In the genomic region with DNA sequence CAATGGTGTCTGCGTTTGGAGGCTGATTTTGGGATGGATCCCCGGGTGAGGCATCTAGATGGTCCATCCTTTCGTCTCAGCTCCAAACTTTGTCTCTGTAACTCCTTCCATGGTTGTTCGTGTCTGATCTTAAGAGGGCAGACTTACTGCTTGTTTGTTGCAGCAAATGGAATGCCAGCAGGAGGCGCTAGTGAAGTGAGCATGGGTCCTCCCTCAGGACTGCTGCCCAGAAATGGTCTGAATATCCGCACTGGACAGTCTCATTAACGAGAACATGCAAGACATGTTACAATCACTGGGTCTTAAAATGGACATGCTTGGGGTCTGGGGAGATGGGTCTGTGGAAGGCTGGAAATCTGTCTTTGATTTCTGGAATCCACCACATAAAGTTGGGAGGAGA, we compare ENCODE assay signal across 8 mouse cellular contexts. TPM values are rescaled to one million over a fixed set of nuclear protein-coding genes. Genes with fewer than 3 reads are reported as not detected.
DNase-seq lines count a peak whose midpoint lies in the region; ATAC-seq and TF ChIP-seq lines count a peak whose summit lies in the region.

No protein-coding gene starts in this region.

- H3K4me3 ChIP-seq in kidney, embryonic 15.5 days (replicated peaks) = no peak overlapping the region
- H3K4me3 ChIP-seq in liver, embryonic 14.5 days (ENCODE audit: insufficient read depth in 1 of 2, low read depth in 2 of 2, low read length in 2 of 2) = no peak overlapping the region

- H3K9me3 ChIP-seq in kidney, embryonic 15.5 days (replicated peaks) = no peaks in the 10 kb centered on the region
- no peaks in the 10 kb centered on the region for H3K9me3 ChIP-seq in liver, embryonic 14.5 days (ENCODE audit: control insufficient read depth, low read length)

- DNase-seq in spleen, postnatal 4 days (ENCODE audit: low spot score in 2 of 2) = peak; percentile 33 to 73
- DNase-seq in spleen, postnatal 36 days (ENCODE audit: low spot score in 2 of 2) = no peak
- peak; percentile 81 for DNase-seq in cerebellum, adult 11-12 months
- peak; percentile 88 to 89 for DNase-seq in gastrocnemius, adult 8-10 months (ENCODE audit: low spot score in 2 of 2)
- DNase-seq in liver, embryonic 14.5 days (ENCODE audit: low read depth in 3 of 3, low spot score in 3 of 3) = peak in 1 of 3 experiments; percentile 31
- DNase-seq in right cerebral cortex, postnatal 36 days (ENCODE audit: low spot score in 2 of 2) = peak; percentile 62 to 66

- 0 out of 2 replicates have a peak, but pooled peaks have one; percentile 36 for ATAC-seq in kidney, embryonic 15.5 days (replicated peaks; ENCODE audit: low FRiP score)
- ATAC-seq in liver, embryonic 14.5 days (ENCODE audit: insufficient read depth) = no peak
- ATAC-seq in megakaryocyte-erythroid progenitor cell, adult 5-6 weeks (replicated peaks; ENCODE audit: low FRiP score, low TSS enrichment, poor library complexity, severe bottlenecking) = no peak

- WGBS in kidney, embryonic 15.5 days = 29% methylated on average over 7 of the region's 7 CpGs
- 14% methylated on average over 7 of the region's 7 CpGs for WGBS in liver, embryonic 14.5 days (ENCODE audit: insufficient replicate concordance)

- H3K27me3 ChIP-seq in kidney, embryonic 15.5 days = no peaks in the 10 kb centered on the region
- H3K27me3 ChIP-seq in liver, embryonic 14.5 days (ENCODE audit: control insufficient read depth, insufficient read depth, low read length) = no peaks in the 10 kb centered on the region

- TF ChIP-seq CTCF in liver, embryonic 14.5 days (IDR thresholded peaks at IDR 0.05; ENCODE audit: low read depth) = peak; percentile 78

- H3K36me3 ChIP-seq in kidney, embryonic 15.5 days = no peaks in the 10 kb centered on the region
- H3K36me3 ChIP-seq in liver, embryonic 14.5 days (replicated peaks; ENCODE audit: control insufficient read depth, insufficient read depth, low read depth) = no peaks in the 10 kb centered on the region

- H3K4me2 ChIP-seq in kidney, embryonic 15.5 days = no peak overlapping the region
- no peak overlapping the region for H3K4me2 ChIP-seq in liver, embryonic 14.5 days (ENCODE audit: low read depth)

- H3K9ac ChIP-seq in kidney, embryonic 15.5 days = no peak overlapping the region
- no peak overlapping the region for H3K9ac ChIP-seq in liver, embryonic 14.5 days (replicated peaks)

- H3K27ac ChIP-seq in kidney, embryonic 15.5 days = no peak overlapping the region
- H3K27ac ChIP-seq in liver, embryonic 14.5 days = no peak overlapping the region

- no peak for TF ChIP-seq EP300 in liver, embryonic 14.5 days (IDR thresholded peaks at IDR 0.05; ENCODE audit: low read depth)

- no peaks in the 10 kb centered on the region for H3K4me1 ChIP-seq in kidney, embryonic 15.5 days
- no peaks in the 10 kb centered on the region for H3K4me1 ChIP-seq in liver, embryonic 14.5 days (replicated peaks; ENCODE audit: control insufficient read depth in 2 of 2, insufficient read depth in 2 of 2, low read length in 1 of 2)

RNA-seq across cellular contexts. Expression of gene Klf15, which starts 12.2 kb away (rescaled TPM):
- total RNA-seq in gastrocnemius, adult 8-10 months (2022) = 10 to 100 TPM; 26.7 to 83.2 (median 44.3) TPM
- 11.7 and 12.6 TPM in 2 replicates for polyA plus RNA-seq in kidney, embryonic 15.5 days (2015; fragmentation: Nextera tagmentation; extraction: Ambion mirVana)
- polyA plus RNA-seq in liver, embryonic 14.5 days (2012; rRNA removed) = 7.1 and 7.6 TPM in 2 replicates
- 9.9 and 10.2 TPM in 2 replicates for polyA plus RNA-seq in liver, embryonic 14.5 days (2014; fragmentation: Nextera tagmentation; extraction: Ambion mirVana)
- not detected in 2 replicates for total RNA-seq in megakaryocyte-erythroid progenitor cell, adult 5-6 weeks (2014; fragmentation: Nextera tagmentation)
- total RNA-seq in megakaryocyte-erythroid progenitor cell, adult 5-6 weeks (2017) = not detected in 2 replicates

RNA-seq across cellular contexts. Expression of gene Cfap100, which starts 21.6 kb away (rescaled TPM):
- under 1 TPM in 1 of 4 experiments, not detected in 3; 0.56 TPM for total RNA-seq in gastrocnemius, adult 8-10 months (2022)
- polyA plus RNA-seq in kidney, embryonic 15.5 days (2015; fragmentation: Nextera tagmentation; extraction: Ambion mirVana) = 0.30 and 0.58 TPM in 2 replicates
- polyA plus RNA-seq in liver, embryonic 14.5 days (2012; rRNA removed) = 0.01 and 0.18 TPM in 2 replicates
- polyA plus RNA-seq in liver, embryonic 14.5 days (2014; fragmentation: Nextera tagmentation; extraction: Ambion mirVana) = 0.06 TPM in 1 of 2 replicates, not detected in the other
- not detected in 2 replicates for total RNA-seq in megakaryocyte-erythroid progenitor cell, adult 5-6 weeks (2014; fragmentation: Nextera tagmentation)
- not detected in 2 replicates for total RNA-seq in megakaryocyte-erythroid progenitor cell, adult 5-6 weeks (2017)

RNA-seq across cellular contexts. Expression of gene Aldh1l1, which starts 36.0 kb away (rescaled TPM):
- 1 to 10 TPM; 2.4 to 5.5 (median 4.0) TPM for total RNA-seq in gastrocnemius, adult 8-10 months (2022)
- polyA plus RNA-seq in kidney, embryonic 15.5 days (2015; fragmentation: Nextera tagmentation; extraction: Ambion mirVana) = 11.2 and 13.8 TPM in 2 replicates
- polyA plus RNA-seq in liver, embryonic 14.5 days (2012; rRNA removed) = 8.4 and 9.2 TPM in 2 replicates
- polyA plus RNA-seq in liver, embryonic 14.5 days (2014; fragmentation: Nextera tagmentation; extraction: Ambion mirVana) = 10.6 and 12.5 TPM in 2 replicates
- total RNA-seq in megakaryocyte-erythroid progenitor cell, adult 5-6 weeks (2014; fragmentation: Nextera tagmentation) = 3.2 and 4.1 TPM in 2 replicates
- 4.3 and 5.3 TPM in 2 replicates for total RNA-seq in megakaryocyte-erythroid progenitor cell, adult 5-6 weeks (2017)

Comparison
In these comparisons a context has a peak if more than half of its experiments do, and no peak if none do; other contexts are left out.
1. DNase-seq: peak in spleen, postnatal 4 days (2 of 2), cerebellum, adult 11-12 months (single experiment), gastrocnemius, adult 8-10 months (2 of 2) and right cerebral cortex, postnatal 36 days (2 of 2); none in spleen, postnatal 36 days (0 of 2).
2. RNA of gene Klf15, which starts 12.2 kb away (total RNA-seq): 26.7 to 83.2 TPM in gastrocnemius, adult 8-10 months; not detected in megakaryocyte-erythroid progenitor cell, adult 5-6 weeks; every median in the first group is over 10 times any median in the second.